Mouse (Mus musculus) neutrophil, adult 5-6 weeks (primary cell): ENCODE measurements around the gene Fam43b. TPM values are rescaled to one million over a fixed set of nuclear protein-coding genes. Genes with fewer than 3 reads are reported as not detected.

Experiments used
- ATAC-seq: fragments of 151-379, 151-347 bp; 2 replicates; pipeline ENCODE4 v1.8.0; 2017; ENCODE audit warnings: mild to moderate bottlenecking, moderate TSS enrichment; ENCODE audit not compliant: insufficient number of reproducible peaks, poor library complexity, low FRiP score, severe bottlenecking; ENCODE audit errors: extremely low read depth
- total RNA-seq: library from RNA; stranded (forward); fragments of 200-1000 nt; gene quantifications from 2 replicates; pipeline ENCODE4 v1.2.3, GENCODE M21; 2017

Fam43b gene
- total RNA-seq, 1 experiment from 2014 or later: not detected

DNA sequence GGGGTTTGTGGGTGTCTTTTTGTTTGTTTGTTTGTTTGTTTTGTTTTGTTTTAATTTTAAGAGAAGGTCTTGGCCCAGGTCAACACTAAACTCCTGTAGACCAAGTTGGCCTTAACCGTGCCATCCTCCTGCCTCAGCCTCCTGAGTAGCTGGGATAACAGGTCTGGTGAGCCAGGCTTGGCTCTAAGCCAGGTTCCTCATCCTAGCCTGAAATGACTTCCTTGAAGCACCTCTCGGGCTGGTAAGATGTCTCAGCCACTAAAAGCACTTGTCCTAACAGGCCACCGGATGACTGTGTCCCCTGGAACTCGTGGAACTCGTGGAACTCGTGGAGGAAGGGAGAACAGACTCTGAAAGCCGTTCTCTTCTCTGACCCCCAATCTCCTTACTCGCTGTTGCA lies 40.2 kb downstream of the Fam43b start:
- no peak for ATAC-seq

- ATAC-seq: no peak
These were observed 40.8 kb downstream of the Fam43b start for GRCm38 (mm10) chr4:138355496-138355895.

DNA sequence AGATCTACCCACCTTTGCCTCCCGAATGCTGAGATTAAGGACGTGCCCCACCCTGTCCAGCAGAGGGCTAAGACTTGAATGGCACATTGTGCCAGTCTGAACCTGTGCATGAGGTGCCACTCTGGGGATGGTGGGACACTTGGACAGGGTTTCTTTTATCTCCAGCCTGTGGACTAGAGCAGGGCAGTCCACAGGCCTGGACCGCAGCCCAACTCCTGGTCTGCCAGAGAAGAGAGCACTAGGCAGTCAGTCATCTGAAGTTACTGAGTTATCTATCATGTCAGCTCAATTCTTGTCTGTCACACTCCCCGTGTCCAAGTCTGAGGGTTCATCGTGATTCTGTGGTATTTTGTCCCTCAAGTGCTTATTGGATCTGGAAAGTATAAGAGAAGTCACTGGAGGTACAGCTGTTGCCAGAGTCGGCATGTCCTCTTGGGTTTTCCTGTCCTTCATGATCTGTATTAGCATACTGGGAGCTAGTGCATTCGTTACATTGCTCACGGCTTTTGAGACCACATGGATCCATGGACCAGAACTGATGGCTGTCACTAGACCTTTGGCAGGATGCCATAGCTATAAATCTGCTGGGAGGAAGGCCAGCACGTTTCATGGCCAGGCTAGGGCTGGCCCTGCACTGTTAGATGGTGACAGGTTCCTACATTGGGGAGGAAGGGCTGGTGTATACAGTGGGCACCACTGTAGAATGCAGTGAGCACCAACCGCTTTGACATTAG lies 42.7 kb downstream of the Fam43b start:
- ATAC-seq: no peak

DNA sequence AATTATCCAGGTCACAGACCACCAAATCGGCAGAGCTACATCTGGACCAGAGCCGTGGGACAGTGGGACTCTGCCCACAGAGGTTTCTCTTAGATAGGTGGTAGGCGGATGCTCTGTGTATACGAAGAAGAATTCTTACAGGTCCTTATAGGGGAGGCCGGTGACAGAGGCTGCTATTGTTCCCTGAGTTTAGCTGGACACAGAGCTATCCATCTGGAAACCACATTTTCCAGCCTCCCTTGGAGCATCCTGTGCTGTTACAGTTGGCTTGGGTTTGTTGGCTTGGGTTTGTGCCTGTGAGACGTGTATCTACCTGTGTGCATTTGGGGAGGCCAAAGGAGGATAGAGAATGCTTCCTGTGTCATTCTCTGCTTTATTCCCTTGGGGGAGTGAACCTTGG lies 43.6 kb downstream of the Fam43b start:
- no peak for ATAC-seq

GRCm38 (mm10) chr4:138351821-138352220 lies 44.5 kb downstream of the Fam43b start:
- no peak for ATAC-seq

DNA sequence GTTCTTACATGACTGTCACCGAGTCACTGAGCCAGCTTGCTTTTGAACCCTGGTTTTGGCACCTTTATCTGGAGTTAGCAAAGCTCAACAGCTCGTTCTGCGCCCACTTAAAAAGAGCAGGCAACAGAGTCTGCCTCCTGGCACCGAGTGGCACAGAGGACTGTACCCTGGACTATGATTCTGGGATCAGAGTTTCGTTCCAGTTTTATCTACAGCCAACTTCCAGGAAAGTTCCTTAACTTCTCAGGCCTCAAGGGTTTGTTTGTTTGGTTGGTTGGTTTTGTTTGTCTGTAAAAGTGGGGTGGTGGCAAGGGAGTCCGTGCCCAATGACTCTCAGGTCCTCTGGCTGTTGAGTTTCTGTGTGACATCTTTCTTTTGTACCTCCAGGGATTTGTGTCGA lies 47.6 kb downstream of the Fam43b start:
- ATAC-seq: no peak

DNA sequence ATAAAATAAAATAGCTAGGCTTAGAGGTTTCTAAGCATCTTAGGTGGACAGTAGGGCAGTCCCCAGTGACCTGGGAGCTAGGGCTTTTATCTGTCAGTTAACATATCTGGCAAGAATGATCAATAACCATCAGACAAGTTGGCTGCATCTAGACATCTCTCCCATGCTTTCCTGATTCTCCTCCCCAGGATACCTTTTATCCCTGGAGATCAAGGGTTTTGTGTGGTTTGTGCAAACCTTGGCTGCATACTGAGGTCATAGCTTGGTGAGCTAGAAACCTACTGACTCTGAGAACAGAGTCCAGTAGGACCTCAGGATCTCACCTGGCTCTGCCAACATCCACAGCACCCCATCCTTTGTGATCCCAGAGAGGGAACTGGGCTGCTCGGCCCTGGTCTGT lies 49.0 kb downstream of the Fam43b start:
- no peak for ATAC-seq

- no peak for ATAC-seq
These were observed 51.3 kb downstream of the Fam43b start for GRCm38 (mm10) chr4:138344891-138345545.

Other genes with a start within 250 kb of the Fam43b start
- gene Hp1bp3, start 180.2 kb downstream of the Fam43b start, total RNA-seq: 170 and 181 TPM in 2 replicates
- gene Sh2d5, start 146.1 kb downstream of the Fam43b start, total RNA-seq: 0.12 and 0.47 TPM in 2 replicates
- not detected in 2 replicates for gene Kif17, start 146.1 kb downstream of the Fam43b start, total RNA-seq
- 32.8 and 33.4 TPM in 2 replicates for gene Ddost, start 91.8 kb downstream of the Fam43b start, total RNA-seq
- gene Pink1, start 70.2 kb downstream of the Fam43b start, total RNA-seq: 68.0 and 75.8 TPM in 2 replicates
- gene Cda, start 28.5 kb downstream of the Fam43b start, total RNA-seq: not detected in 2 replicates
- gene Mul1, start 38.1 kb upstream of the Fam43b start, total RNA-seq: 7.2 and 10.4 TPM in 2 replicates
- gene Camk2n1, start 57.8 kb upstream of the Fam43b start, total RNA-seq: 0.23 and 0.25 TPM in 2 replicates
- not detected in 2 replicates for gene Vwa5b1, start 239.4 kb upstream of the Fam43b start, total RNA-seq